Mouse (Mus musculus) ES-E14 (cell line): Measurements from ENCODE around the gene Lbx1. TPM values are rescaled to one million over a fixed set of nuclear protein-coding genes. Genes with fewer than 3 reads are reported as not detected.

Source experiments
- DNase-seq: peaks from one replicate; pipeline ENCODE4 v3.0.0-alpha.2; 2013; ENCODE audit warnings: low read depth, low spot score
- H3K27ac ChIP-seq: 2 replicates; pipeline ENCODE4 v1.5.1; 2012; ENCODE audit warnings: low read depth, mild to moderate bottlenecking, low read length, moderate library complexity, mixed read lengths; ENCODE audit not compliant: poor library complexity, insufficient read depth, severe bottlenecking
- H3K36me3 ChIP-seq: 2 replicates; pipeline ENCODE4 v1.6.1; 2012; ENCODE audit warnings: mild to moderate bottlenecking, low read length, moderate library complexity, mixed read lengths; ENCODE audit not compliant: control insufficient read depth, poor library complexity, insufficient read depth, severe bottlenecking
- H3K4me1 ChIP-seq, 2 experiments: fragments of 150-350 bp in 1 of 2; sonication (generic) in 1 of 2; 2 replicates each; pipeline ENCODE4 v1.6.1; 2012; ENCODE audit warnings: low read length in 2 of 2, mild to moderate bottlenecking in 1 of 2, mixed read lengths in 1 of 2; ENCODE audit not compliant: control insufficient read depth in 2 of 2, insufficient read depth in 2 of 2, poor library complexity in 1 of 2
- H3K4me3 ChIP-seq, 2 experiments: fragments of 150-350 bp in 1 of 2; sonication (generic) in 1 of 2; 2 replicates each; pipeline ENCODE4 v1.5.1; 2012; ENCODE audit warnings: low read length in 2 of 2, low read depth in 1 of 2, mild to moderate bottlenecking in 1 of 2, mixed read lengths in 1 of 2; ENCODE audit not compliant: insufficient read depth in 1 of 2, poor library complexity in 1 of 2, severe bottlenecking in 1 of 2
- H3K9ac ChIP-seq: 2 replicates; pipeline ENCODE4 v1.6.1; 2012; ENCODE audit warnings: low read depth, mild to moderate bottlenecking, low read length, mixed read lengths; ENCODE audit not compliant: poor library complexity, insufficient read depth, severe bottlenecking
- H3K9me3 ChIP-seq: fragments of 150-350 bp; sonication (generic); 2 replicates; pipeline ENCODE4 v1.6.1; 2012; ENCODE audit warnings: low read depth, mild to moderate bottlenecking, low read length; ENCODE audit not compliant: control insufficient read depth, insufficient read depth
- CHD2 ChIP-seq: IDR thresholded peaks from 2 replicates; pipeline ENCODE4 v1.6.1; 2014; ENCODE audit warnings: mild to moderate bottlenecking, low read depth, low read length, inconsistent platforms
- HCFC1 ChIP-seq: IDR thresholded peaks from 2 replicates; pipeline ENCODE4 v1.6.1; 2012; ENCODE audit warnings: low read length, inconsistent platforms, borderline replicate concordance; ENCODE audit not compliant: insufficient read depth
- MAFK ChIP-seq: IDR thresholded peaks from 2 replicates; pipeline ENCODE4 v1.6.1; 2014; ENCODE audit warnings: mild to moderate bottlenecking, low read depth, low read length, inconsistent platforms; ENCODE audit not compliant: insufficient read depth
- ZC3H11A ChIP-seq: IDR thresholded peaks from 2 replicates; pipeline ENCODE4 v1.6.1; 2012; ENCODE audit warnings: low read depth, mild to moderate bottlenecking, inconsistent platforms, low read length, borderline replicate concordance
- ZNF384 ChIP-seq: IDR thresholded peaks from 2 replicates; pipeline ENCODE4 v1.6.1; 2012; ENCODE audit warnings: low read depth, low read length, inconsistent platforms
- in situ Hi-C, 2 experiments: fragments of 600-800 bp; cut with MboI; formaldehyde crosslinking; loops; one replicate each; pipeline ENCODE4 v1.15.1; 2025; ENCODE audit warnings: low sequenced_read_pairs in 2 of 2, inconsistent platforms in 1 of 2; ENCODE audit not compliant: unreplicated experiment in 2 of 2
- total RNA-seq: library from RNA; depleted of rRNA; stranded (reverse); fragments of 300-350 nt; gene quantifications from 2 replicates; pipeline ENCODE4 v1.2.3, GENCODE M21; 2012

Gene Lbx1
- total RNA-seq, 1 experiment, result 0.22 TPM

DNA sequence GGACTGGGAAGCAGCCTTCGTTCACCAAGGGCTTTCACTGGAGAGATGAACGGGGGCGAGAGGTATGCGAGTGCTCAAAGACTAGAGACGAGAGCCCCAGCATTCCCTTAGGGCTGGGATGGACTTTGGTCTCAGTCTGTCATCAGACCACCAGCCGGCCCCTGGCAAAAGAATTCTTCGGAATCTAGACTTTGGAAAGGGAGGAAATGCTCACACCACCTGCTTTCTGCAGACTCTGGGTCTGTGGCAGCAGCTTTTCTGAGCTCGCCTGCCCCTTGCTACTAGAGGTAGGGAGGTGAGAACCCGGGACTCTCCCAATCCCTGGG, 14.2 kb downstream of the Lbx1 start:
- no peaks in the 10 kb centered on the region for H3K36me3 ChIP-seq
- no peak overlapping the region for H3K27ac ChIP-seq
- in situ Hi-C loops, result loop anchor here (5.0 to 10.0 kb wide), 4 partner anchors 323 to 526 kb away; partner anchors contain the start of genes Npm3 (in 2 of the 2) and Fgf8 (in 1 of the 2)
- no peaks in the 10 kb centered on the region for H3K9me3 ChIP-seq
- peaks cover 0 to 7% of the 10 kb centered on the region in 2 experiments; a peak in 1 of 4 replicates for H3K4me1 ChIP-seq
- TF ChIP-seq ZC3H11A (no peak), MAFK (no peak), HCFC1 (no peak), ZNF384 (no peak), CHD2 (no peak)
- peak overlapping the region; percentile 11 to 27; a peak in 3 of 4 replicates for H3K4me3 ChIP-seq
- peak overlapping the region; percentile 75; the same call in 1 of the 2 replicates for H3K9ac ChIP-seq
- DNase-seq, result no peak

DNA sequence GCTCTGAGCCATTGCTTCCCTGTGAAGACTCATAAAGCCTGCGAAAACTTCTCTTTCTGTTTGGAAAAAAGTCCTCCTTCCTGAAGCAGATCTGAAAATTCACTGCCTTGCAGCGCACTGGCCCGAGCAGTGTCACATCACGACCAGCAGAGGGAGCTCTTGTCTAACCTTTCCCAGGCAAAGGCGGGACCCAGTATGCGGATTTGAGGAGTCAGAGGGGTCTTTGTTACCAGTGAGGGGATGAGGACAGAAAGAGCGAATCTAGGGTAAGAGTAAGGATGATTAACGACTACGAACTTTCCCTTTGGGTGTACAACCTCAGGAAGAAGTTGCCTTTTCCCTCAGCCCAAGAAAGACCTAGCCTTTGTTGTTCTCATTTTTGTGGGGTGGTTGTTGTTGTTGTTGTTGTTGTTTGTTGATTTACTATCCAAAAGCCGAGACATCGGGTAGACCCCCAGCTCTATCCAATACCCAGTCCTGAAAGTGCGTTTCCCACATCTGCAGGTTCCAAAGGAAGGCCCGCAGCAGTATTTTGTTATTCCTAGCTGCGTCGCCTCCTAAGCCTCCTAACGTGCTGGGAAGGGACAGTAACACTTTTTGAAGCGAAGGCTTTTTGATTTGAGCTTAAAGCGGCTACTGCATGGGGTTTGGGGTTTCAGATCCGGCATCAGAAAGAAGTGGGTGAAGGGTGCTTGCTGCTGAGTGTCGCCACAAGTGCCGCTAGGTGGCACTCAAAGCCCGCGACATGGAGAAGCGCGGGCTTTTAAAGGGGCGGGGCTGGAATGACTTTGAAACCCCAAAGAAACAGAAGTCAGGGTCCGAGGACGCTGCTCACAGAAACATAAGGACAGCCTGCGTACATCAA, 14.8 kb downstream of the Lbx1 start:
- Histone ChIP-seq H3K36me3 (no peaks in the 10 kb centered on the region), H3K4me1 (peaks cover 0 to 7% of the 10 kb centered on the region in 2 experiments; a peak in 1 of 4 replicates), H3K9ac (peak overlapping the region; percentile 75; the same call in 1 of the 2 replicates), H3K9me3 (no peaks in the 10 kb centered on the region), H3K27ac (no peak overlapping the region), H3K4me3 (peak overlapping the region; percentile 11 to 27; a peak in 3 of 4 replicates)
- in situ Hi-C loops, result loop anchor here (5.0 to 10.0 kb wide), 4 partner anchors 324 to 526 kb away; partner anchors contain the start of genes Npm3 (in 2 of the 2) and Fgf8 (in 1 of the 2)
- no peak for DNase-seq
- TF ChIP-seq ZNF384, result no peak
- peak; percentile 90 for TF ChIP-seq ZC3H11A
- TF ChIP-seq CHD2, result no peak
- no peak for TF ChIP-seq MAFK

GRCm38 (mm10) chr19:45216240-45216639, 19.4 kb downstream of the Lbx1 start:
- peaks cover 0 to under 1% of the 10 kb centered on the region in 2 experiments; a peak in 1 of 4 replicates for H3K4me1 ChIP-seq
- in situ Hi-C loops, result loop anchor here in 1 of 2 experiments (10.0 kb wide), 1 partner anchor 219 kb away; no protein-coding TSS in a partner anchor
- no peak overlapping the region for H3K4me3 ChIP-seq
- no peaks in the 10 kb centered on the region for H3K36me3 ChIP-seq
- H3K9me3 ChIP-seq, result no peaks in the 10 kb centered on the region
- no peak for DNase-seq
- H3K9ac ChIP-seq, result no peak overlapping the region
- H3K27ac ChIP-seq, result no peak overlapping the region
- TF ChIP-seq ZC3H11A, result no peak
- no peak for TF ChIP-seq MAFK
- no peak for TF ChIP-seq ZNF384
- no peak for TF ChIP-seq CHD2
- TF ChIP-seq HCFC1, result no peak

GRCm38 (mm10) chr19:45215431-45215830, 20.2 kb downstream of the Lbx1 start:
- no peak overlapping the region for H3K27ac ChIP-seq
- no peak for DNase-seq
- no peaks in the 10 kb centered on the region for H3K9me3 ChIP-seq
- H3K4me3 ChIP-seq, result no peak overlapping the region
- H3K4me1 ChIP-seq, result no peaks in the 10 kb centered on the region
- TF ChIP-seq CHD2 (no peak), MAFK (no peak), HCFC1 (no peak), ZNF384 (no peak), ZC3H11A (no peak)
- no peaks in the 10 kb centered on the region for H3K36me3 ChIP-seq
- no peak overlapping the region for H3K9ac ChIP-seq
- in situ Hi-C loops, result loop anchor here in 1 of 2 experiments (10.0 kb wide), 1 partner anchor 219 kb away; no protein-coding TSS in a partner anchor
